Mouse (Mus musculus) embryonic fibroblast, embryonic 13.5 days (primary cell): ENCODE data around the gene Tbc1d19. TPM values are rescaled to one million over a fixed set of nuclear protein-coding genes. Genes with fewer than 3 reads are reported as not detected.
A peak's percentile ranks its signal among the peaks of the same experiment; 100 is the strongest.

Experiments
- H3K27ac ChIP-seq: 2 replicates; pipeline ENCODE4 v1.5.1; 2012; ENCODE audit warnings: low read length, control low read depth, inconsistent platforms; ENCODE audit not compliant: insufficient read depth
- H3K4me1 ChIP-seq: 2 replicates; pipeline ENCODE4 v1.6.1; 2011; ENCODE audit warnings: low read length; ENCODE audit not compliant: control insufficient read depth, insufficient read depth
- H3K4me3 ChIP-seq: 2 replicates; pipeline ENCODE4 v1.5.1; 2011; ENCODE audit warnings: mild to moderate bottlenecking, control low read depth, low read length; ENCODE audit not compliant: insufficient read depth
- CTCF ChIP-seq: IDR thresholded peaks from 2 replicates; pipeline ENCODE4 v1.5.1; 2011; ENCODE audit warnings: mild to moderate bottlenecking, control low read depth, low read length, moderate library complexity, borderline replicate concordance; ENCODE audit not compliant: insufficient read depth
- POLR2A ChIP-seq: IDR thresholded peaks from 2 replicates; pipeline ENCODE4 v1.6.1; 2011; ENCODE audit warnings: low read depth, mild to moderate bottlenecking, control low read depth, low read length, moderate library complexity
- polyA plus RNA-seq: library from polyadenylated mRNA; stranded (reverse); fragments of >200 nt; gene quantifications from 2 replicates; pipeline ENCODE4 v1.2.4, GENCODE M21; 2011; ENCODE audit warnings: low read depth; ENCODE audit not compliant: missing spikeins, insufficient read length

The Tbc1d19 gene
- polyA plus RNA-seq: 41.7 and 53.4 TPM in 2 replicates

- TF ChIP-seq POLR2A: peak; percentile 55
- no peak for TF ChIP-seq CTCF
These were observed at the start of gene Tbc1d19 for GRCm38 (mm10) chr5:53809115-53809991. Gene Tbc1d19 (plus strand): TSS chr5:53809606.

GRCm38 (mm10) chr5:53759912-53760311, 49.5 kb upstream of the Tbc1d19 start:
- Histone ChIP-seq H3K27ac (no peak overlapping the region), H3K4me3 (no peak overlapping the region), H3K4me1 (no peaks in the 10 kb centered on the region)
- TF ChIP-seq POLR2A: no peak
- TF ChIP-seq CTCF: no peak

More at GRCm38 (mm10) chr5:53809115-53809991, at the start of gene Tbc1d19:
- Histone ChIP-seq H3K4me1 (no peaks in the 10 kb centered on the region), H3K27ac (no peak within 1 kb of the TSS), H3K4me3 (peak within 1 kb of the TSS; percentile 93)

GRCm38 (mm10) chr5:53760914-53761313, 48.5 kb upstream of the Tbc1d19 start:
- H3K4me3 ChIP-seq: no peak overlapping the region
- no peak overlapping the region for H3K27ac ChIP-seq
- TF ChIP-seq CTCF (no peak), POLR2A (no peak)
- no peaks in the 10 kb centered on the region for H3K4me1 ChIP-seq

- no peak overlapping the region for H3K4me3 ChIP-seq
- TF ChIP-seq POLR2A: no peak
- TF ChIP-seq CTCF: no peak
These were observed 48.1 kb upstream of the Tbc1d19 start for GRCm38 (mm10) chr5:53761346-53761745.

DNA sequence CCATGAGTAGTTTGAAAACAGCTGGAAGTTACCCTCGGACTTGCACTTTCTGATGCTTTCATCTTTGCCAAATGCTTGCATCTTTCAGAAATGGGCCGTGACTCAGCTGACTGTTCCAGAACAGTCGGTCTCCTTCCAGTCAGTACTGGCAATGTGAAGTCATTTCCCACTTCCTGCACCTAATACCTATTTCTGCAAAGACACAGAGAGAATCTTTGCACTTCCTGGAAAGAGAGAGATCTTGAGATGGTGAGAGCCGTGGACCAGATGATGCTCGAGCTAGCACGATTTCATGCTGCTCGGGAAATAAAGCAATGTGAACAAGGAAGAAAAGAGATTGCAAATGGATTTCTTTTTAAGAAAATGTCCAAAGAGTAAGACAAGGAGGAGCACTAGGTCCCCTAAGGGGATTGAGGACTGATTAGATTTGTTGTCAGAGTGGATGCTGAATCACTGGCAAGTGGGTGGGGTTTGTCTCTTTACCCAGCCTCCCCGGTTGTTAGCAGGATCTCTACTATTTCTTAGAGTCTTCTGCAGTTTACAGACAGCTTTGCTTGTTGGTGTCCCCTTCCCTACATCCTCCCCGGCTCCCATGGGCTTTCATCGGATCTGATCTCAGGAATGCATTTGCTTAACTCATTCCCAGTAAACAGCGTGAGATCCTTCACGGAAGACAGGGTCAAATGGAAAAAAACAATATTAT, 24.4 kb upstream of the Tbc1d19 start:
- TF ChIP-seq CTCF (no peak), POLR2A (no peak)
- Histone ChIP-seq H3K27ac (no peak overlapping the region), H3K4me3 (no peak overlapping the region), H3K4me1 (peaks cover 3% of the 10 kb centered on the region; the same call in 1 of the 2 replicates)

More at GRCm38 (mm10) chr5:53761346-53761745, 48.1 kb upstream of the Tbc1d19 start:
- no peak overlapping the region for H3K27ac ChIP-seq
- H3K4me1 ChIP-seq: no peaks in the 10 kb centered on the region

- Histone ChIP-seq H3K4me1 (peaks cover 3% of the 10 kb centered on the region; the same call in 1 of the 2 replicates), H3K4me3 (no peak overlapping the region), H3K27ac (peak overlapping the region; percentile 80)
- TF ChIP-seq POLR2A (no peak), CTCF (no peak)
These were observed 8.0 kb upstream of the Tbc1d19 start for GRCm38 (mm10) chr5:53801379-53801778.

DNA sequence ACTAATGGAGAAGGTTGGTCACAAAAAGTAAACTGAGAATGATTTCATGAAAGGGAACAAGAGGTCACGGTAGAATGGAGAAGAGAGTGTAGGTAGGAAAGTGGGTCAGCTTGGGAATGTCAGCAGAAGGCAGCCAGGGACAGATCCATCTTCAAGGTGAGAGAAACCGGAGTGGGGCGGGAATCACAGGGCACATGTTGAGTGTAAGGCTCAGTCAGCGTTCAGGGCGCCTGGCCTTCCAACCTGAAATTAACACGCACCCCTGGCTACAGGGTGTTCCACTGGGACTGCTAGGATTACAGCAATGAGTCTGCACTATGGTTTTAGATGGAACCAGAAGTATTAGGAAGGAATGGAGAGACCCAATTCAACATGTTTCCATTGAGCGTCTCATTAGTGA, 10.3 kb downstream of the Tbc1d19 start:
- TF ChIP-seq POLR2A (no peak), CTCF (no peak)
- no peaks in the 10 kb centered on the region for H3K4me1 ChIP-seq
- H3K27ac ChIP-seq: no peak overlapping the region
- H3K4me3 ChIP-seq: no peak overlapping the region

- Histone ChIP-seq H3K4me3 (no peak overlapping the region), H3K4me1 (no peaks in the 10 kb centered on the region), H3K27ac (no peak overlapping the region)
- TF ChIP-seq POLR2A (no peak), CTCF (no peak)
These were observed 16.5 kb downstream of the Tbc1d19 start for GRCm38 (mm10) chr5:53825886-53826285.

DNA sequence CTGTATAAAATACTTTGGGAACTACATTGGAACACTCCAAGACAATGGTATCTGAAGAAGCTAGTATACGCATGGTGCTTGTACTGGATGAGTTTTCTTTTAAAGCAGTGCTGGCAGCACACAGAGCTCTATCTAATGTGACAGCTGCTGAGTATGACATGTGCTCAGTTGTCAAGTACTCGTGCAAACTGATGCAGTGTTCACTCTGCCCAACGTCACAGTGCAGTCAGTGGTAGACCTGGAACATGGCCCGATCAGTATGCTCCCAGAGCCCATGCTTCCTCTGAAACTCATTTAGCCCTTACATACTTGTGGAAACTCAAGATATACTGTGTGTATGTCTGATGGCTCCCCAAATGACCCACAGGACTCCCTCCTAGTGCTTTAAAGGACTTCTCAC, 25.1 kb downstream of the Tbc1d19 start:
- no peak overlapping the region for H3K4me3 ChIP-seq
- TF ChIP-seq CTCF (no peak), POLR2A (no peak)
- no peak overlapping the region for H3K27ac ChIP-seq
- no peaks in the 10 kb centered on the region; the same call in 1 of the 2 replicates for H3K4me1 ChIP-seq
